Mouse (Mus musculus): ENCODE measurements around the gene Col6a1.

- TF ChIP-seq CTCF (IDR thresholded peaks at IDR 0.05; ENCODE audit: low read depth) (no peak), EP300 (IDR thresholded peaks at IDR 0.05; ENCODE audit: low read depth) (no peak)
Measured at GRCm38 (mm10) chr10:76759878-76760277, 33.9 kb upstream of the Col6a1 start.
